Mouse (Mus musculus): ENCODE measurements at regions not wholly inside any gene's neighbourhood (a gene's known extent, or its start where the extent isn't known, plus 50 kb on each side); places are given as distances from the start of the nearest gene placed in this dataset.

DNA sequence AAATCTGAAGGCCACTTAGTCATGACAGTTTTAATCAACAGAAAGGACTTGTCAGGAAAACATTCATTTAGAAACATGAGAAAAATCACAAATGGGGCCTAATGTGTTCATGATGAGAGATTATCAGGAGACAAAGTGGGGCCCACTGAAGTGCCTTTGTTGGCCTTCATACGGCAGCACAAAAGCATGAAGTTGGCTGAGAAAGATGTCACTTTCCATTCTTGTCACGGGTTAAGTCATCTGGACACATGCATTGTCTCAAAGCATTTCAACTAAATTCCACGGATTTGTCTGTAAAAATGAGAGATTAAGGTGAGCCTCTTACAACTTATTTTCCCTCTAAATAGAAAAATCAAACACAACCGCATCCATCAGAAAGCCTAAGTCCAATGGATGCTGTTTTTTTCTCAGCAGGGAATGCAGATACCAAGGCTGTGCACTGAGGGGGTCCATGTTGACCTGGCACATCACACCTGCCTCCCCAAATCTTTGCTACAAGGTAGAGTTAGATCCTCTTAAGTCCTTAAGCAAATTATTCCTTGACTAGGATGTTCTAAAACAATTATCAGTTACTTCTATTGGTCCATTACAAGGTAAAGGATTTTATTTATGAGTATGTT is 1679.2 kb downstream of the 4930444P10Rik start:
- Histone ChIP-seq H3K9me3 (ENCODE audit: control insufficient read depth, low read length) (no peaks in the 10 kb centered on the region), H3K4me1 (replicated peaks; ENCODE audit: control insufficient read depth in 2 of 2, insufficient read depth in 2 of 2, low read length in 1 of 2) (no peaks in the 10 kb centered on the region), H3K4me3 (ENCODE audit: insufficient read depth in 1 of 2, low read depth in 2 of 2, low read length in 2 of 2) (no peak overlapping the region), H3K36me3 (replicated peaks; ENCODE audit: control insufficient read depth, insufficient read depth, low read depth) (no peaks in the 10 kb centered on the region), H3K4me2 (ENCODE audit: low read depth) (no peak overlapping the region), H3K27ac (no peak overlapping the region), H3K9ac (replicated peaks) (no peak overlapping the region), H3K27me3 (ENCODE audit: control insufficient read depth, insufficient read depth, low read length) (no peaks in the 10 kb centered on the region)
- TF ChIP-seq CTCF (IDR thresholded peaks at IDR 0.05; ENCODE audit: low read depth): no peak
- TF ChIP-seq EP300 (IDR thresholded peaks at IDR 0.05; ENCODE audit: low read depth): no peak
- ATAC-seq (ENCODE audit: insufficient read depth) (no peak), DNase-seq (ENCODE audit: low read depth in 3 of 3, low spot score in 3 of 3) (no peak)
- WGBS (ENCODE audit: insufficient replicate concordance): 63% methylated on average over 4 of the region's 4 CpGs

GRCm38 (mm10) chr1:14369957-14370833 is 1722.9 kb downstream of the 4930444P10Rik start:
- no peak for DNase-seq (ENCODE audit: low read depth in 3 of 3, low spot score in 3 of 3)
- no peak for ATAC-seq (ENCODE audit: insufficient read depth)
- Histone ChIP-seq H3K9ac (replicated peaks) (no peak overlapping the region), H3K4me3 (ENCODE audit: insufficient read depth in 1 of 2, low read depth in 2 of 2, low read length in 2 of 2) (no peak overlapping the region), H3K36me3 (replicated peaks; ENCODE audit: control insufficient read depth, insufficient read depth, low read depth) (no peaks in the 10 kb centered on the region), H3K9me3 (ENCODE audit: control insufficient read depth, low read length) (no peaks in the 10 kb centered on the region), H3K4me1 (replicated peaks; ENCODE audit: control insufficient read depth in 2 of 2, insufficient read depth in 2 of 2, low read length in 1 of 2) (no peaks in the 10 kb centered on the region), H3K27ac (no peak overlapping the region), H3K27me3 (ENCODE audit: control insufficient read depth, insufficient read depth, low read length) (no peaks in the 10 kb centered on the region), H3K4me2 (ENCODE audit: low read depth) (no peak overlapping the region)
- 62% methylated on average over 3 of the region's 3 CpGs for WGBS (ENCODE audit: insufficient replicate concordance)
- TF ChIP-seq EP300 (IDR thresholded peaks at IDR 0.05; ENCODE audit: low read depth) (no peak), CTCF (IDR thresholded peaks at IDR 0.05; ENCODE audit: low read depth) (no peak)

- no peak for DNase-seq (ENCODE audit: low read depth in 3 of 3, low spot score in 3 of 3)
- no peak for ATAC-seq (ENCODE audit: insufficient read depth)
Observed at GRCm38 (mm10) chr1:14359998-14360640, 1733.0 kb downstream of the 4930444P10Rik start.

More at GRCm38 (mm10) chr1:14359998-14360640, 1733.0 kb downstream of the 4930444P10Rik start:
- no peaks in the 10 kb centered on the region for H3K27me3 ChIP-seq (ENCODE audit: control insufficient read depth, insufficient read depth, low read length)
- H3K9ac ChIP-seq (replicated peaks): no peak overlapping the region
- H3K4me3 ChIP-seq (ENCODE audit: insufficient read depth in 1 of 2, low read depth in 2 of 2, low read length in 2 of 2): no peak overlapping the region
- no peaks in the 10 kb centered on the region for H3K36me3 ChIP-seq (replicated peaks; ENCODE audit: control insufficient read depth, insufficient read depth, low read depth)
- H3K9me3 ChIP-seq (ENCODE audit: control insufficient read depth, low read length): no peaks in the 10 kb centered on the region
- WGBS (ENCODE audit: insufficient replicate concordance): 35% methylated on average over 2 of the region's 2 CpGs
- TF ChIP-seq CTCF (IDR thresholded peaks at IDR 0.05; ENCODE audit: low read depth) (no peak), EP300 (IDR thresholded peaks at IDR 0.05; ENCODE audit: low read depth) (no peak)
- no peak overlapping the region for H3K4me2 ChIP-seq (ENCODE audit: low read depth)
- H3K27ac ChIP-seq: no peak overlapping the region
- H3K4me1 ChIP-seq (replicated peaks; ENCODE audit: control insufficient read depth in 2 of 2, insufficient read depth in 2 of 2, low read length in 1 of 2): no peaks in the 10 kb centered on the region
